Mouse (Mus musculus): ENCODE measurements around the gene Nek1. TPM values are rescaled to one million over a fixed set of nuclear protein-coding genes. Genes with fewer than 3 reads are reported as not detected.

Gene Nek1
- total and polyA plus RNA-seq, 3 experiments: 4.0 to 10.5 (median 9.3) TPM

DNA sequence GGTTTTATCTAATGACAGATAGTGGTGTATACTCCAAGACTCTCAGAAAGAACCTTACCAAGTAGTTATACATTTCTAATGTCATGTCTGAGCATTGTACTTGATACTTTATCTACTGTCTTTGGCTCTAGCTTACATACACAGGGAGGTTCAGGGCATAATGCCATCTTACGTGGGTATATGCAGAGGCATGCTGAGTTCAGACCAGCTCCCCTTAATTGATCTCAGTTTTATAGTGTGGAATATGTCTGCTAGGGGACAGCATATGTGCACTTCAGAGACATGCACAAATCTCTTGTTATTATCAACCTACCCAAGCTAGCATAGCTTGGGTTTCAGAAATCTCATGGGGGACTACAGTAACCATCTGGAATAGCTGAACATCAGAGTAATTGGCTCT lies 60.0 kb downstream of the Nek1 start:
- no peak for DNase-seq
- 100% methylated on average over 1 of the region's 1 CpGs for WGBS
- Histone ChIP-seq H3K79me2 (replicated peaks; ENCODE audit: control insufficient read depth, insufficient read depth, low read length) (no peaks in the 10 kb centered on the region), H3K27ac (no peak overlapping the region), H3K9ac (ENCODE audit: low read depth, low read length) (no peak overlapping the region), H3K27me3 (ENCODE audit: control insufficient read depth, insufficient read depth, low read length) (no peaks in the 10 kb centered on the region), H3K4me1 (ENCODE audit: control insufficient read depth, insufficient read depth, low read length) (no peaks in the 10 kb centered on the region), H3K4me3 (no peak overlapping the region), H3K36me3 (ENCODE audit: control insufficient read depth, insufficient read depth, low read length) (peaks cover 2% of the 10 kb centered on the region; the same call in 1 of the 2 replicates)
- intact Hi-C loops (cut with DNase I): no loop called here
- TF ChIP-seq POLR2A (IDR thresholded peaks at IDR 0.05; ENCODE audit: insufficient read depth, low read depth, low read length): no peak

DNA sequence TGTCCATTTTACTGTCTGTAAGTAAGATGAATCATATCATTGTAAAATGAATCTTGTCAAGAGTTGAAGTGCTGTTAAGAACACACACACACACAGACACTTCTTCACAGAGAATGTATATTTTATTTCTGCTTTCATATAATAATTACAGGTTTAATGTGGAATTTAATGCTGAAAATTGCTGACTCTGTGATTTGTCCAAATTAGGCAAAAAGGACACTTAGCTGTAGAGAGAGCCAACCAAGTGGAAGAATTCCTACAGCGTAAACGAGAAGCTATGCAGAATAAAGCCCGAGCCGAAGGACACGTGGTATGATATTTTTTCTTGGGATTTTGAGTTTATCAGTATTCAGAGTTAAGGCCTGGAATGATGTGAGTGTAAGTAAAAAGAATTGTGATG lies 61.3 kb downstream of the Nek1 start:
- Histone ChIP-seq H3K36me3 (ENCODE audit: control insufficient read depth, insufficient read depth, low read length) (peaks cover 2% of the 10 kb centered on the region; the same call in 1 of the 2 replicates), H3K4me3 (no peak overlapping the region), H3K79me2 (replicated peaks; ENCODE audit: control insufficient read depth, insufficient read depth, low read length) (no peaks in the 10 kb centered on the region), H3K27me3 (ENCODE audit: control insufficient read depth, insufficient read depth, low read length) (no peaks in the 10 kb centered on the region), H3K4me1 (ENCODE audit: control insufficient read depth, insufficient read depth, low read length) (no peaks in the 10 kb centered on the region), H3K27ac (no peak overlapping the region), H3K9ac (ENCODE audit: low read depth, low read length) (no peak overlapping the region)
- DNase-seq: no peak
- TF ChIP-seq POLR2A (IDR thresholded peaks at IDR 0.05; ENCODE audit: insufficient read depth, low read depth, low read length) (no peak), CTCF (IDR thresholded peaks at IDR 0.05) (no peak), EP300 (IDR thresholded peaks at IDR 0.05; ENCODE audit: insufficient read depth, low read depth, low read length) (no peak)
- WGBS: 91% methylated on average over 5 of the region's 5 CpGs
- intact Hi-C loops (cut with DNase I): no loop called here

DNA sequence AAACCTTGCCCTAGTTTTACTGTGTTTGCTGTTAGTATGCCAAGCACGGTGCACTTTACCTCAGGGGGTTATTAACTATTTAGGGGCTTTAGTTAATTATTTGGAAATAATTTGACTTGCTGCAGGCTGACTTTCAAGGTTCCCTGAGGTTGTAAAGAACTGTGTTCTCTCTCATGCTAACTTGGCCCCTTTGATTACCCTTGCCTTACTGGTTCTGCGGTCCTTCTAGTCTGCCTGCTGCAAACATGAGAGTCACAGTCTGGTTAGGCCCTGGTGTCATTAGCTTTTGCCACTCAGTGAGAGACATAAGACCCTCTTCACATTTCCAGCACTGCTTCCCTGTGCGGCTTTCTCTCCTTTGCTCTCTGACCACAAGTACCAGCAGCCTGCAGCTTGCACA lies 64.0 kb downstream of the Nek1 start:
- no peak overlapping the region for H3K9ac ChIP-seq (ENCODE audit: low read depth, low read length)
- no peaks in the 10 kb centered on the region for H3K4me1 ChIP-seq (ENCODE audit: control insufficient read depth, insufficient read depth, low read length)
- TF ChIP-seq CTCF (IDR thresholded peaks at IDR 0.05) (no peak), POLR2A (IDR thresholded peaks at IDR 0.05; ENCODE audit: insufficient read depth, low read depth, low read length) (no peak), EP300 (IDR thresholded peaks at IDR 0.05; ENCODE audit: insufficient read depth, low read depth, low read length) (no peak)
- no peak overlapping the region for H3K4me3 ChIP-seq
- no peak overlapping the region for H3K27ac ChIP-seq
- no peaks in the 10 kb centered on the region for H3K79me2 ChIP-seq (replicated peaks; ENCODE audit: control insufficient read depth, insufficient read depth, low read length)
- no peaks in the 10 kb centered on the region for H3K27me3 ChIP-seq (ENCODE audit: control insufficient read depth, insufficient read depth, low read length)
- intact Hi-C loops (cut with DNase I): no loop called here
- 84% methylated on average over 3 of the region's 3 CpGs for WGBS
- 0 out of 2 replicates have a peak, but pooled peaks cover 2% of the 10 kb centered on the region for H3K36me3 ChIP-seq (ENCODE audit: control insufficient read depth, insufficient read depth, low read length)
- no peak for DNase-seq

DNA sequence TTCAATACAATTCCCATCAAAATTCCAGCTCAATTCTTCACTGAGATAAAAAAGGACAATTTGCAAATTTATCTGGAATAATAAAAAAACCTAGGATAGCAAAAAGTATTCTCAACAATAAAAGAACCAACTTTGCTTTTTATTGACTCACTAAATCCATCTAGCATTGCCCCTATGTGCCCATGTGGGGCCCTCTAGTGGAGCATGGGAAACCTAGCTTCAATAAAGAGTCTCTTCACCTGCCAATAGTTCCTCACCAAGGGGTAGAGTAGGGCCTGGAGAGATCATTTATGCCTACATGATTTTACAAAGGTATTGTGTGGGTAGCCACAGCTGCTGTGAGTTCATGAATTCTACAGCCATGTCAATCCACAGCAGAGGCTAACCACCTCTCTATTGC lies 66.1 kb downstream of the Nek1 start:
- intact Hi-C loops (cut with DNase I): no loop called here
- Histone ChIP-seq H3K9ac (ENCODE audit: low read depth, low read length) (no peak overlapping the region), H3K79me2 (replicated peaks; ENCODE audit: control insufficient read depth, insufficient read depth, low read length) (no peaks in the 10 kb centered on the region), H3K27ac (no peak overlapping the region), H3K4me1 (ENCODE audit: control insufficient read depth, insufficient read depth, low read length) (no peaks in the 10 kb centered on the region), H3K36me3 (ENCODE audit: control insufficient read depth, insufficient read depth, low read length) (peaks cover 2% of the 10 kb centered on the region; the same call in 1 of the 2 replicates), H3K4me3 (no peak overlapping the region), H3K27me3 (ENCODE audit: control insufficient read depth, insufficient read depth, low read length) (no peaks in the 10 kb centered on the region)
- TF ChIP-seq CTCF (IDR thresholded peaks at IDR 0.05) (peak; percentile 47), POLR2A (IDR thresholded peaks at IDR 0.05; ENCODE audit: insufficient read depth, low read depth, low read length) (no peak)
- DNase-seq: no peak

DNA sequence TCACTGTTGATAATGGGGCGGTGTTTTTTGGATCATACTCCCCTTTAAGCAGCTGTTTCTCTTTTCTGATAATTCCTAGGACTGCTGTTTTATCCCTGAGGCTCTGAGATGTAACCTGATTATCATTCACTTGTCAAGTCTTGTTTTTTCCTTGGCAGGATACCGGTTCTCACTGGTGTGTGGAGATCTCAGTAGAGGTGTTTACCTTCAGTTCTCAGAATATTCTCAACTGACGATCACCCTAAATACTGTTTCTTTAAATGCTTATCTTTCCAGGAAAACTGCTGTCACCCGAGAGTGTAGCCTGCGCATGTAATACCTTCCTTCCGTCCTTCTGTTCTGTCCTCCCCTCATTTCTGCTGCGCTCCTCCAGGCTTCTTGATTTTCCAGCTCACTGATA lies 67.4 kb downstream of the Nek1 start:
- TF ChIP-seq EP300 (IDR thresholded peaks at IDR 0.05; ENCODE audit: insufficient read depth, low read depth, low read length) (no peak), CTCF (IDR thresholded peaks at IDR 0.05) (no peak), POLR2A (IDR thresholded peaks at IDR 0.05; ENCODE audit: insufficient read depth, low read depth, low read length) (no peak)
- WGBS: 46% methylated on average over 7 of the region's 7 CpGs
- intact Hi-C loops (cut with DNase I): no loop called here

DNA sequence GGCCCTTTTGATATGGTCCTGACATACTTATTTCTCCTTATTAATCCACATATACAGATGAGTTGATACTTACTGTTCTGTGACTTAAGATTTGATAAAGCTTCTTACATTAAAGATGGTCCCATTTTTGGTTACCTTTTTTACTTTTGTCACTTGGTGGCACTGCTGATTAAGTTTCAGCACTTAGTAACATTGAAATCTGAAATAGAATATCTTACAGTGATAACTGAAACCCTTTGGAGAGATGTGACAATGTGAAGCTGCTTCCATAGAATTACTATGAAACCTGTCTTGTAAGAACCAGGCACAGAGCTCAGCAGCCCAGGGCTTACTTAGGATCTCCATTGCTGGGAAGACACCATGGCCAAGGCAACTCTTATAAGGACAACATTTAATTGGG lies 82.1 kb downstream of the Nek1 start:
- peak; percentile 53 for TF ChIP-seq CTCF (IDR thresholded peaks at IDR 0.05)
- no peak for TF ChIP-seq POLR2A (IDR thresholded peaks at IDR 0.05; ENCODE audit: insufficient read depth, low read depth, low read length)
- no peak for TF ChIP-seq EP300 (IDR thresholded peaks at IDR 0.05; ENCODE audit: insufficient read depth, low read depth, low read length)
- Histone ChIP-seq H3K27me3 (ENCODE audit: control insufficient read depth, insufficient read depth, low read length) (no peaks in the 10 kb centered on the region), H3K36me3 (ENCODE audit: control insufficient read depth, insufficient read depth, low read length) (no peaks in the 10 kb centered on the region), H3K27ac (no peak overlapping the region), H3K9ac (ENCODE audit: low read depth, low read length) (no peak overlapping the region), H3K4me1 (ENCODE audit: control insufficient read depth, insufficient read depth, low read length) (no peaks in the 10 kb centered on the region), H3K4me3 (no peak overlapping the region), H3K79me2 (replicated peaks; ENCODE audit: control insufficient read depth, insufficient read depth, low read length) (no peaks in the 10 kb centered on the region)
- intact Hi-C loops (cut with DNase I): loop anchor here (10.0 kb wide), 1 partner anchor 440 kb away; no protein-coding TSS in a partner anchor
- DNase-seq: no peak

More for the DNA sequence above, 67.4 kb downstream of the Nek1 start:
- no peaks in the 10 kb centered on the region for H3K27me3 ChIP-seq (ENCODE audit: control insufficient read depth, insufficient read depth, low read length)
- no peaks in the 10 kb centered on the region for H3K79me2 ChIP-seq (replicated peaks; ENCODE audit: control insufficient read depth, insufficient read depth, low read length)
- no peak overlapping the region for H3K27ac ChIP-seq
- H3K36me3 ChIP-seq (ENCODE audit: control insufficient read depth, insufficient read depth, low read length): no peaks in the 10 kb centered on the region; the same call in 1 of the 2 replicates
- no peak overlapping the region for H3K4me3 ChIP-seq
- no peak overlapping the region for H3K9ac ChIP-seq (ENCODE audit: low read depth, low read length)
- H3K4me1 ChIP-seq (ENCODE audit: control insufficient read depth, insufficient read depth, low read length): no peaks in the 10 kb centered on the region
- DNase-seq: no peak

All from heart, adult 2 months (tissue).